Mouse (Mus musculus) hindbrain, embryonic 12.5 days (tissue): ENCODE results near the gene Thra. TPM values are rescaled to one million over a fixed set of nuclear protein-coding genes. Genes with fewer than 3 reads are reported as not detected.

Source experiments
- ATAC-seq: fragments of 200-750 bp; cut with Nextera tagmentation; 2 replicates; pipeline ENCODE4 v1.8.0; 2017; ENCODE audit warnings: moderate TSS enrichment; ENCODE audit not compliant: low FRiP score
- H3K27ac ChIP-seq: fragments of 300-500 bp; sonication (generic); 2 replicates; pipeline ENCODE4 v1.5.1; 2016; ENCODE audit warnings: mild to moderate bottlenecking
- H3K27me3 ChIP-seq: fragments of 300-500 bp; sonication (generic); 2 replicates; pipeline ENCODE4 v1.6.1; 2016; ENCODE audit warnings: mild to moderate bottlenecking
- H3K36me3 ChIP-seq: fragments of 300-500 bp; sonication (generic); 2 replicates; pipeline ENCODE4 v1.6.1; 2016; ENCODE audit warnings: mild to moderate bottlenecking
- H3K4me1 ChIP-seq: fragments of 300-500 bp; sonication (generic); 2 replicates; pipeline ENCODE4 v1.6.1; 2016
- H3K4me2 ChIP-seq: fragments of 300-500 bp; sonication (generic); replicated peaks from 2 replicates; pipeline ENCODE4 v1.6.1; 2016; ENCODE audit warnings: mild to moderate bottlenecking
- H3K4me3 ChIP-seq: fragments of 300-500 bp; sonication (generic); 2 replicates; pipeline ENCODE4 v1.5.1; 2016; ENCODE audit warnings: mild to moderate bottlenecking
- H3K9ac ChIP-seq: fragments of 300-500 bp; sonication (generic); 2 replicates; pipeline ENCODE4 v1.6.1; 2016; ENCODE audit warnings: mild to moderate bottlenecking, moderate library complexity
- H3K9me3 ChIP-seq: fragments of 300-500 bp; sonication (generic); replicated peaks from 2 replicates; pipeline ENCODE4 v1.6.1; 2016; ENCODE audit warnings: mild to moderate bottlenecking
- WGBS: fragments of 180-500 bp; shearing (Covaris S2); methylation state at CpG from one replicate; pipeline ENCODE4 v1.1.7; 2016; 5-methylcytosine and 5-hydroxymethylcytosine counted together
- polyA plus RNA-seq: library from polyadenylated mRNA; unstranded; fragments of >200 nt; fragmentation: Nextera tagmentation; extraction: Ambion mirVana; gene quantifications from 2 replicates; pipeline ENCODE4 v1.2.1, GENCODE M21; 2016

Gene Thra
- polyA plus RNA-seq, 1 experiment from 2014 or later, result 68.4 TPM

DNA sequence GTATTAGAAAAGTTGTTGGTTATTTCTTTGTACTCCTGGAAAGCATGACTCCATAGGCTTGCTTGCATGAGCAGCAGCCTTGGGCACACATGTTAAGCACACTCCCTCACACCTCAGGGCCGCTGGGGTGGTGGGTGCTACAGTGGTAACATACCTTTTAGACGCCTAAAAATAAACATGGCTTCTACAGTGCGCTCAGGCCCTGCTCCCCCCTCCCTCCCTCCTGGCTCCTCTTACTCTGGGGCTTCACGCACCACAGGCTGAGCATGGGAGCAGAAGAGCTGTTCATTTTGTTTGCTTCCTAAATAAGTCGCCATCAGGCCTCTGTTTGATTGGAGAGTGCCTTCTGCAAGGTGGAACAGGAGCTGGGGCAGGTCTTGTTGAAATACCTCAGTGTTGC lies 56.9 kb downstream of the Thra start:
- Histone ChIP-seq H3K9ac (peak overlapping the region; percentile 100), H3K27ac (peak overlapping the region; percentile 26; the same call in 1 of the 2 replicates), H3K27me3 (no peaks in the 10 kb centered on the region), H3K4me3 (peak overlapping the region; percentile 100), H3K4me2 (peak overlapping the region; percentile 98), H3K4me1 (peaks cover 36% of the 10 kb centered on the region), H3K9me3 (no peaks in the 10 kb centered on the region), H3K36me3 (peaks cover 36% of the 10 kb centered on the region)
- whole genome bisulfite sequencing, result 19% methylated on average over 5 of the region's 5 CpGs
- no peak for ATAC-seq

DNA sequence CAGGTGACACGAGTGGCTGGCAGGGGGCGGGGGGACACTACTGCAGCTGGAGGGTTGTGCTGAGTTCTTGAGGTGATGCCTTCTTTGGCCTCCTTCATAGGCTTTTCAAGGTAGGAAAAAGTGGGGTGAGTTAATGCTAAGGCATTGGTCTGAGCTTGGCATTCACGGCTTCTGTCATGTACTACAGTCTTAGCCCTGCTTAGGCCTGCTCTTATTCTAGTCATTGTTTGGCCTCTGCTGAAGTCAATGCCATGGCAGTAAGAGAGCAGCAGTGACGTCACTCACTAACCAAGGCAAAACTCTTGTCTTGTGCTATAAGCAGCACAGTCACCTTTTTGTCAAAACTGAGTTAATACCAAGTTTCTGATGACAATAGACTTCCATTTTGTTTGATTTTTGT lies 57.5 kb downstream of the Thra start:
- Histone ChIP-seq H3K9ac (peak overlapping the region; percentile 100), H3K36me3 (peaks cover 42% of the 10 kb centered on the region), H3K27ac (peak overlapping the region; percentile 26; the same call in 1 of the 2 replicates), H3K27me3 (no peaks in the 10 kb centered on the region), H3K4me3 (peak overlapping the region; percentile 100), H3K9me3 (no peaks in the 10 kb centered on the region), H3K4me1 (peaks cover 32% of the 10 kb centered on the region), H3K4me2 (peak overlapping the region; percentile 98)
- ATAC-seq, result no peak
- WGBS, result 56% methylated on average over 4 of the region's 4 CpGs

DNA sequence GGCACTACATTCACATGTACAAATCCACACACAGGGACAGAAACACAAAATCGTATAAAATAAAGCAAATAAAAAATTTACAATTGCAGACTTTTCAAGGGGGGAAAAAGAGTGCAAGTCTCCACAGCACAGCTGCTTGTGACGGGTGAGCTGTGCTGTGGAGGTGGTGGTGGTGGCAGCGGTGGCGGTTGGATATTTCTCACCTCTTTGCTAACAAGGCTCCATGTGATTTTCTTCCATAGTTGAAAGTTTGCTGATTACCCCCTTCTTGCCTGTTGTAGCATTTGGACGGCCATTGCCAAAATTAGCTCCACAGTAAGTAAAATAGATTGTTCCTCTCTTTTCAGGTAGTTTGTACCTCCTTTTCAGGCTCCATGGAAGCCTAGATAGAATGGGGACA lies 64.2 kb downstream of the Thra start, which contains the start of gene Casc3:
Gene Casc3 (plus strand): TSS at position 301 of the 400 bp plus-strand sequence.
- H3K27me3 ChIP-seq, result no peaks in the 10 kb centered on the region
- no peak within 1 kb of the TSS for H3K9ac ChIP-seq
- no peak within 1 kb of the TSS for H3K4me3 ChIP-seq
- H3K4me2 ChIP-seq, result no peak within 1 kb of the TSS
- whole genome bisulfite sequencing, result 92% methylated on average over 5 of the region's 5 CpGs
- H3K4me1 ChIP-seq, result peaks cover 4% of the 10 kb centered on the region
- no peak within 1 kb of the TSS for H3K27ac ChIP-seq
- ATAC-seq, result no peak
- no peaks in the 10 kb centered on the region for H3K9me3 ChIP-seq
- H3K36me3 ChIP-seq, result peaks cover 80% of the 10 kb centered on the region

DNA sequence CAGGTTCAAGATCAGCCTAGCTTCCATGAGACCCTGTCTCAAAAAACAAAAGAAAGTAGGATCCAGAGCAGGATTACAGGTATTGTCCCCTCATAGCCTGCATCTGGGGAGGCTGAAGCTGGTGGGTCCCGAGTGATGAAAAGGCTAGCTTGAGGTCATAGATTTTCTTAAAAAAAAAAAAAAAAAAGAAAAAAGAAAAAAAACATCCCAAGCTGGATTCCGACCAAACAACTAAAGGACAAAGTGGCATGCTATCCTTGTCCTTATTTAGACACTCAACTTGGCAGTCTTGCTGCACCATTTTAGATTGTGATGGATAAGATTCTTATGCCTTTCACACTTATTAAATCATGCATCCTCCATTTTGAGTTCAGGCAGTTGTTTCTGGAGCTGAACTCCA lies 68.0 kb downstream of the Thra start:
- no peak for ATAC-seq
- Histone ChIP-seq H3K9me3 (no peaks in the 10 kb centered on the region), H3K36me3 (peaks cover 58% of the 10 kb centered on the region), H3K4me2 (peak overlapping the region; percentile 51; the same call in 1 of the 2 replicates), H3K4me3 (no peak overlapping the region), H3K4me1 (peaks cover 20% of the 10 kb centered on the region), H3K27me3 (no peaks in the 10 kb centered on the region), H3K9ac (no peak overlapping the region), H3K27ac (peak overlapping the region; percentile 99; the same call in 1 of the 2 replicates)
- WGBS, result 79% methylated on average over 2 of the region's 2 CpGs

DNA sequence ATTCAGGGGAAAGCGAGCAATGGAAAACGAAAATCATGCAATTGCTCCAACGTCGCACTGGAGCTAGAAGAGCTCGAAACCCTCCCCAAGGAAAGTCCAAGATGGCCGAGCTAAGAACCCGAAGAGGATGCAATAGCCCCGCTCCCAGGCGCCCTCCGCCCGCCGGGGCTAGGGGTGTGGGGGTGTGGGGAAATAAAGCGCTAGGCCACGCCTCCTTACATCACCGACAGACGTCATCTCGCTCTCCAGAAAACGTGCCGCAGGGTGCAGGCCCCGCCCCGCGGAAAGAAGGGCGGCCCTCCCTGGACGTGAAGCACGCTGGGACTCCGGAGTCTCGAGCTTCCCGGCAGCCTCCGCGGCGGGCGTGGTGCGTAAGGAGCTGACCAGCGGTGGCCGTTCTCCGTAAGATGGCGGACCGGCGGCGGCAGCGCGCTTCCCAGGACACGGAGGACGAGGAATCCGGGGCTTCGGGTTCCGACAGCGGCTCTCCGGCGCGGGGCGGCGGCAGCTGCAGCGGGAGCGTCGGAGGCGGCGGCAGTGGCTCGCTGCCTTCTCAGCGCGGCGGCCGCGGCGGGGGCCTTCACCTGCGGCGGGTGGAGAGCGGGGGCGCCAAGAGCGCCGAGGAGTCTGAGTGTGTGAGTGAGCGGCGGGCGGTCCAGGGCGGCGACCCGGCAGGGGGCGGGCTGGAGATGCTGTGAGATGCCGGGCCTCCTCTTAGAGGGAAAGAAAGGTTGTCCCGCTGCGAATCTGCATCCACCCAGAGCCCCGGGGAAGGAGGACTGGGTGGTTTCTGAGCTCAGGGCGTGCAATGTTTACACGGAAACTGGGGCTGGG lies 69.2 kb downstream of the Thra start:
- WGBS, result under 1% methylated on average over 73 of the region's 84 CpGs
- Histone ChIP-seq H3K4me2 (peak overlapping the region; percentile 80), H3K27ac (peak overlapping the region; percentile 99), H3K9me3 (no peaks in the 10 kb centered on the region), H3K36me3 (peaks cover 58% of the 10 kb centered on the region), H3K9ac (peak overlapping the region; percentile 94), H3K4me1 (peaks cover 20% of the 10 kb centered on the region), H3K27me3 (no peaks in the 10 kb centered on the region), H3K4me3 (peak overlapping the region; percentile 94)
- ATAC-seq, result peak; percentile 99

DNA sequence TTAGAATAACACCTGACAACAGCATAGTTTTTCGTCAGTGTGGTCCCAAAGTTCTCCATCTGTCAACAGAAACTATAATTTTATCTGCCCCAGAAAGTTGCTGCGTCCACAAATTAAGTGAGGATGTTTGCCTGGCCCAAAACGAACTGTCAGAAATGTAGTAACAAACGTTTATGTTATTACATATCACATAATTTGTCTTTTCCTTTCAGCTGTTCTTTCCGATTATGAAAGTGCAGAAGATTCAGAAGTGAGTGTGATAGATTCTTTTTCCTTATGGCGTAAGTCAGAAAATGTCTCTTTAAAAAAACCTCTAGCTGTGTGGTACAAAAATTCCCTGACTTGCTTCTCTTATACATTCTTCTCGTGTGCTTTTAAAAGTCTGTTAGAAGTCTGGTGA lies 70.2 kb downstream of the Thra start:
- Histone ChIP-seq H3K4me2 (peak overlapping the region; percentile 80), H3K27ac (0 out of 2 replicates have a peak overlapping the region, but pooled peaks have one; percentile 99), H3K9me3 (no peaks in the 10 kb centered on the region), H3K4me3 (peak overlapping the region; percentile 94), H3K4me1 (peaks cover 20% of the 10 kb centered on the region), H3K36me3 (peaks cover 53% of the 10 kb centered on the region), H3K9ac (peak overlapping the region; percentile 94), H3K27me3 (no peaks in the 10 kb centered on the region)
- 80% methylated on average over 7 of the region's 7 CpGs for WGBS
- no peak for ATAC-seq

DNA sequence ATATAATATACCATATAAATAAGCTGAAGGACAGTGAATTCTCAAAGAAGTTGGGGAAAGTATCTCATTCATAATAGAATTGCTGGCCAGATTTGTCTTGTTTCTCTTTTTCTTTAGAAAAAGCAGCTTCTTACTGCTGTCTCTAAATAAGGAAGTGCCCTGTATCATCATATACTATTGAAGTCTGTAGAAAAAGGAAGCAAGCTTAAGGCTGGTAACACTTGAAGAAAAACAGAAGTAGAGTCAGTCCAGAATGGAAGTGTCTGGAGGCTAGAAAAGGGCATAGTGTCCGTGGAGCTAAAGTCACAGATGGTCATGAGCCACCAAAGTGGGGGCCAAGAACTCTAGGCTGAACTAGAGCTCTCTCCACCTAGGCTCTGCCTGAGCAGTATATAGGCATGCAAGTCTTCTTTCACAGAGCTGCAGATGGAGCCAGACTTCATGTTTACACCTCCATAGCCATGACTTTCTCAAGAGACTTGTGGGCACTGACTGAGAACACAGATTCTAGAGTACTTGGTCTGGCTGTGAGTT lies 76.3 kb downstream of the Thra start:
- Histone ChIP-seq H3K27me3 (no peaks in the 10 kb centered on the region), H3K27ac (no peak overlapping the region), H3K36me3 (peaks cover 88% of the 10 kb centered on the region), H3K9me3 (no peaks in the 10 kb centered on the region), H3K4me2 (no peak overlapping the region), H3K9ac (no peak overlapping the region), H3K4me1 (peaks cover 3% of the 10 kb centered on the region; the same call in 1 of the 2 replicates), H3K4me3 (no peak overlapping the region)
- WGBS, result 97% methylated on average over 1 of the region's 1 CpGs
- ATAC-seq, result no peak

Other genes starting within 250 kb of the Thra start
- 0.09 TPM in 1 of 2 replicates, not detected in the other for gene Ikzf3, start 194.6 kb upstream of the Thra start, polyA plus RNA-seq
- gene Zpbp2, start 189.5 kb upstream of the Thra start, polyA plus RNA-seq, result 0.17 and 0.38 TPM in 2 replicates
- 69.8 and 71.4 TPM in 2 replicates for gene Ormdl3, start 153.3 kb upstream of the Thra start, polyA plus RNA-seq
- gene Lrrc3c, start 142.3 kb upstream of the Thra start, polyA plus RNA-seq, result not detected in 2 replicates
- gene Gm12355, start 115.0 kb upstream of the Thra start, polyA plus RNA-seq, result 0.49 and 0.55 TPM in 2 replicates
- gene Gsdma3, start 114.3 kb upstream of the Thra start, polyA plus RNA-seq, result not detected in 2 replicates
- gene Gsdma2, start 93.9 kb upstream of the Thra start, polyA plus RNA-seq, result not detected in 2 replicates
- gene Gsdma, start 76.3 kb upstream of the Thra start, polyA plus RNA-seq, result not detected in 2 replicates
- 222 and 226 TPM in 2 replicates for gene Psmd3, start 58.1 kb upstream of the Thra start, polyA plus RNA-seq
- gene Csf3, start 39.4 kb upstream of the Thra start, polyA plus RNA-seq, result not detected in 2 replicates
- gene Med24, start 11.2 kb upstream of the Thra start, polyA plus RNA-seq, result 85.0 and 86.9 TPM in 2 replicates
- 1.2 and 1.3 TPM in 2 replicates for gene Nr1d1, start 34.7 kb downstream of the Thra start, polyA plus RNA-seq
- gene Msl1, start 54.9 kb downstream of the Thra start, polyA plus RNA-seq, result 38.8 and 40.4 TPM in 2 replicates
- 62.5 and 66.5 TPM in 2 replicates for gene Casc3, start 64.3 kb downstream of the Thra start, polyA plus RNA-seq
- gene Rapgefl1, start 96.1 kb downstream of the Thra start, polyA plus RNA-seq, result 3.1 and 4.1 TPM in 2 replicates
- gene Wipf2, start 123.0 kb downstream of the Thra start, polyA plus RNA-seq, result 4.7 and 5.0 TPM in 2 replicates
- gene Cdc6, start 167.2 kb downstream of the Thra start, polyA plus RNA-seq, result 19.0 and 20.2 TPM in 2 replicates
- gene Rara, start 187.2 kb downstream of the Thra start, polyA plus RNA-seq, result 38.6 and 46.9 TPM in 2 replicates
- gene Gjd3, start 242.4 kb downstream of the Thra start, polyA plus RNA-seq, result 0.88 and 1.1 TPM in 2 replicates